Mouse (Mus musculus) c-Kit-positive CD71-positive TER-119-negative erythroid progenitor cells, embryonic 14.5 days (primary cell): ENCODE data around the gene Aff3.

Experiments used
- DNase-seq: peaks from one replicate; pipeline ENCODE4 v3.0.0-alpha.2; 2013; ENCODE audit warnings: low read depth

Gene Aff3

GRCm38 (mm10) chr1:38664777-38665176 is at the start of gene Aff3:
Gene Aff3, minus strand, starts transcription at chr1:38664955.
- no peak for DNase-seq

GRCm38 (mm10) chr1:38700646-38701045 is 35.9 kb upstream of the Aff3 start:
- DNase-seq = no peak

GRCm38 (mm10) chr1:38699244-38699643 is 34.5 kb upstream of the Aff3 start:
- DNase-seq = no peak

- no peak for DNase-seq
Measured at GRCm38 (mm10) chr1:38695812-38696681, 31.3 kb upstream of the Aff3 start.

GRCm38 (mm10) chr1:38695089-38695811 is 30.5 kb upstream of the Aff3 start:
- DNase-seq = no peak

GRCm38 (mm10) chr1:38694142-38694541 is 29.4 kb upstream of the Aff3 start:
- DNase-seq = no peak

GRCm38 (mm10) chr1:38690471-38690870 is 25.7 kb upstream of the Aff3 start:
- no peak for DNase-seq

- no peak for DNase-seq
Measured at GRCm38 (mm10) chr1:38688216-38688615, 23.5 kb upstream of the Aff3 start.

GRCm38 (mm10) chr1:38685706-38686105 is 21.0 kb upstream of the Aff3 start:
- no peak for DNase-seq

- no peak for DNase-seq
Measured at GRCm38 (mm10) chr1:38683158-38683721, 18.5 kb upstream of the Aff3 start.

- no peak for DNase-seq
Measured at GRCm38 (mm10) chr1:38679890-38680289, 15.1 kb upstream of the Aff3 start.

- no peak for DNase-seq
Measured at GRCm38 (mm10) chr1:38671756-38672155, 7.0 kb upstream of the Aff3 start.

- no peak for DNase-seq
Measured at GRCm38 (mm10) chr1:38671019-38671418, 6.3 kb upstream of the Aff3 start.

GRCm38 (mm10) chr1:38668327-38668726 is 3.6 kb upstream of the Aff3 start:
- DNase-seq = no peak

GRCm38 (mm10) chr1:38667892-38668291 is 3.1 kb upstream of the Aff3 start:
- DNase-seq = no peak

GRCm38 (mm10) chr1:38666766-38667118 is 2.0 kb upstream of the Aff3 start:
- DNase-seq = no peak

GRCm38 (mm10) chr1:38666111-38666765 is 1.5 kb upstream of the Aff3 start:
- DNase-seq = no peak

- no peak for DNase-seq
Measured at GRCm38 (mm10) chr1:38665611-38666010, 856 bp upstream of the Aff3 start.

GRCm38 (mm10) chr1:38664261-38664660 is 494 bp downstream of the Aff3 start:
- no peak for DNase-seq

- DNase-seq = no peak
Measured at GRCm38 (mm10) chr1:38662616-38663193, 2.0 kb downstream of the Aff3 start.

- no peak for DNase-seq
Measured at GRCm38 (mm10) chr1:38658933-38659553, 5.7 kb downstream of the Aff3 start.

- no peak for DNase-seq
Measured at GRCm38 (mm10) chr1:38658376-38658775, 6.4 kb downstream of the Aff3 start.
